9 mouse cellular contexts compared by ENCODE assay signal in the genomic region with DNA sequence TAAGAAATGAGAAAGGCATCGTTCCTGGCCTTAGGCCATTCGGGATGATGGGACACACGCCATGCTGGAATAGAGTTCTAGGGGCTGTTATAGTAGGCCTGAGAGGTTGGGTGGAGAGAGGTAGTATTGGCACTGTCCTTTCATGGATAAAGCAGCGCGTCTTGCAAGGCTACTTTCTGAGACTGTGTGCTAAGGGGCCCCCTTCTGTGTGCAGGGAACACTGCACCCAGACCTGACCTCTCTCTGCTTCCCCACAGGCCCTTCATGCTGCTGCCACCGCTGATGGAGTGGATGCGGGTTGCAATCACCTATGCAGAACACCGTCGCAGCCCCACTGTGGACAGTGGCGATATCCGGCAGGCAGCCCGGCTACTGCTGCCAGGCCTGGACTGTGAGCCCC.
DNase-seq lines count a peak whose midpoint lies in the region; ATAC-seq and TF ChIP-seq lines count a peak whose summit lies in the region.
"Had no signal": no experiment of that assay in that cellular context is flagged by ENCODE, and none has a peak within 500 bp of the region (broad histone marks: within the 10 kb centered on the region; RNA-seq: fewer than 3 reads in every experiment).

No protein-coding gene starts in this region.

- peak; percentile 16; the same call in 1 of the 2 replicates for TF ChIP-seq RAD21 in MEL (IDR thresholded peaks at IDR 0.05; ENCODE audit: low read depth, low read length)

- no peak overlapping the region for H3K4me3 ChIP-seq in kidney, embryonic 14.5 days (ENCODE audit: low read length)
- no peak overlapping the region for H3K4me3 ChIP-seq in kidney, adult 2 months (ENCODE audit: insufficient read depth, low read depth, low read length)
- no peak overlapping the region for H3K4me3 ChIP-seq in MEL (ENCODE audit: control insufficient read depth in 1 of 2, insufficient read depth in 1 of 2, low read depth in 2 of 2, low read length in 2 of 2)
- no peak overlapping the region for H3K4me3 ChIP-seq in midbrain, embryonic 16.5 days (ENCODE audit: low read depth, low read length)
- H3K4me3 ChIP-seq: embryonic facial prominence, embryonic 15.5 days had no signal

- intact Hi-C loops in gastrocnemius, postnatal 14 days (cut with DNase I; ENCODE audit: low total_unique reads): no loop called here

- H3K4me1 ChIP-seq in kidney, embryonic 14.5 days (ENCODE audit: control insufficient read depth, insufficient read depth, low read length): no peaks in the 10 kb centered on the region
- H3K4me1 ChIP-seq in kidney, adult 2 months (ENCODE audit: control insufficient read depth, insufficient read depth, low read length): no peaks in the 10 kb centered on the region; the same call in 1 of the 2 replicates
- no peaks in the 10 kb centered on the region; a peak in 2 of 4 replicates for H3K4me1 ChIP-seq in MEL (ENCODE audit: control insufficient read depth in 1 of 2, insufficient read depth in 2 of 2, low read length in 2 of 2)
- H3K4me1 ChIP-seq in midbrain, embryonic 16.5 days (ENCODE audit: control insufficient read depth, insufficient read depth, low read length): no peaks in the 10 kb centered on the region

- H3K36me3 ChIP-seq in kidney, embryonic 14.5 days (ENCODE audit: control insufficient read depth, insufficient read depth, low read length): 0 out of 2 replicates have a peak, but pooled peaks cover 3% of the 10 kb centered on the region
- H3K36me3 ChIP-seq in kidney, adult 2 months (ENCODE audit: control insufficient read depth, insufficient read depth, low read length): peaks cover 2% of the 10 kb centered on the region; the same call in 1 of the 2 replicates
- H3K36me3 ChIP-seq in MEL (ENCODE audit: control insufficient read depth in 1 of 2, insufficient read depth in 2 of 2, low read length in 2 of 2): no peaks in the 10 kb centered on the region
- no peaks in the 10 kb centered on the region for H3K36me3 ChIP-seq in midbrain, embryonic 16.5 days (ENCODE audit: control insufficient read depth, insufficient read depth, low read length)
- H3K36me3 ChIP-seq: embryonic facial prominence, embryonic 15.5 days had no signal

- no peaks in the 10 kb centered on the region for H3K79me2 ChIP-seq in MEL (ENCODE audit: control insufficient read depth, insufficient read depth, low read length, poor library complexity)

- DNase-seq in embryo, embryonic 10 days (ENCODE audit: low spot score): peak; percentile 35
- no peak for DNase-seq in embryo, embryonic 9.5 days (ENCODE audit: extremely low spot score)
- no peak for DNase-seq in kidney, adult 2 months
- no peak for DNase-seq in MEL (ENCODE audit: low read depth, low spot score)
- no peak for DNase-seq in gastrocnemius, postnatal 14 days

- no peak for TF ChIP-seq EP300 in MEL (IDR thresholded peaks at IDR 0.05; ENCODE audit: low read depth in 1 of 2, low read length in 2 of 2)

- 87% methylated on average over 12 of the region's 12 CpGs for WGBS in kidney, embryonic 14.5 days
- WGBS in kidney, adult 2 months: 83% methylated on average over 12 of the region's 12 CpGs
- WGBS in midbrain, embryonic 16.5 days: 83% methylated on average over 12 of the region's 12 CpGs

- no peaks in the 10 kb centered on the region for H3K9me3 ChIP-seq in kidney, embryonic 14.5 days (ENCODE audit: control insufficient read depth, low read length)
- H3K9me3 ChIP-seq in MEL (replicated peaks; ENCODE audit: insufficient read depth, low read length): no peaks in the 10 kb centered on the region
- no peaks in the 10 kb centered on the region for H3K9me3 ChIP-seq in midbrain, embryonic 16.5 days (replicated peaks; ENCODE audit: control insufficient read depth, low read length, poor library complexity, severe bottlenecking)
- H3K9me3 ChIP-seq: embryonic facial prominence, embryonic 15.5 days had no signal

- no peak overlapping the region for H3K27ac ChIP-seq in kidney, embryonic 14.5 days (ENCODE audit: low read depth, low read length)
- H3K27ac ChIP-seq in kidney, adult 2 months (ENCODE audit: insufficient read depth, low read depth, low read length): no peak overlapping the region
- H3K27ac ChIP-seq in MEL (ENCODE audit: control insufficient read depth, low read depth, low read length): no peak overlapping the region
- no peak overlapping the region for H3K27ac ChIP-seq in midbrain, embryonic 16.5 days (ENCODE audit: low read length)
- H3K27ac ChIP-seq: embryonic facial prominence, embryonic 15.5 days had no signal

- ATAC-seq in kidney, embryonic 14.5 days (ENCODE audit: low FRiP score, low TSS enrichment): peak; percentile 55; the same call in 1 of the 2 replicates
- ATAC-seq in midbrain, embryonic 16.5 days: 0 out of 2 replicates have a peak, but pooled peaks have one; percentile 20
- no peak for ATAC-seq in megakaryocyte-erythroid progenitor cell, adult 5-6 weeks (replicated peaks; ENCODE audit: low FRiP score, low TSS enrichment, poor library complexity, severe bottlenecking)

- H3K4me2 ChIP-seq in kidney, embryonic 14.5 days (replicated peaks; ENCODE audit: low read depth, low read length): no peak overlapping the region
- no peak overlapping the region for H3K4me2 ChIP-seq in midbrain, embryonic 16.5 days (ENCODE audit: low read length)
- H3K4me2 ChIP-seq: embryonic facial prominence, embryonic 15.5 days had no signal

- H3K27me3 ChIP-seq in kidney, embryonic 14.5 days (ENCODE audit: control insufficient read depth, insufficient read depth, low read length): no peaks in the 10 kb centered on the region
- no peaks in the 10 kb centered on the region for H3K27me3 ChIP-seq in kidney, adult 2 months (replicated peaks; ENCODE audit: control insufficient read depth, insufficient read depth, low read length)
- H3K27me3 ChIP-seq in MEL (ENCODE audit: control insufficient read depth in 1 of 2, insufficient read depth in 2 of 2, low read length in 2 of 2): peaks cover 0 to 3% of the 10 kb centered on the region in 2 experiments; a peak in 1 of 4 replicates
- no peaks in the 10 kb centered on the region for H3K27me3 ChIP-seq in midbrain, embryonic 16.5 days (ENCODE audit: control insufficient read depth, insufficient read depth, low read depth, low read length)
- H3K27me3 ChIP-seq: embryonic facial prominence, embryonic 15.5 days had no signal

- no peak; the same call in 1 of the 2 replicates for TF ChIP-seq CTCF in kidney, adult 2 months (conservative IDR thresholded peaks at IDR 0.05; ENCODE audit: insufficient read depth, insufficient read length, low read depth, low read length)
- TF ChIP-seq CTCF in MEL (IDR thresholded peaks at IDR 0.05 in 2 of 3, conservative IDR thresholded peaks at IDR 0.05 in 1 of 3; ENCODE audit: control insufficient read depth in 1 of 3, insufficient read depth in 1 of 3, low read depth in 2 of 3, low read length in 3 of 3, poor library complexity in 1 of 3, severe bottlenecking in 1 of 3): peak in 2 of 3 experiments; percentile 22 to 24; a peak in 2 of 6 replicates

- TF ChIP-seq POLR2A in kidney, adult 2 months (IDR thresholded peaks at IDR 0.05; ENCODE audit: low read depth, low read length): no peak
- no peak for TF ChIP-seq POLR2A in MEL (IDR thresholded peaks at IDR 0.05; ENCODE audit: control insufficient read depth in 1 of 2, insufficient read depth in 1 of 2, low read depth in 1 of 2, low read length in 2 of 2, poor library complexity in 1 of 2)

- no peak overlapping the region for H3K9ac ChIP-seq in kidney, embryonic 14.5 days (ENCODE audit: low read depth, low read length)
- H3K9ac ChIP-seq in MEL (ENCODE audit: control insufficient read depth, low read depth, low read length, poor library complexity, severe bottlenecking): no peak overlapping the region
- no peak overlapping the region for H3K9ac ChIP-seq in midbrain, embryonic 16.5 days (ENCODE audit: low read depth, low read length)
- H3K9ac ChIP-seq: embryonic facial prominence, embryonic 15.5 days had no signal

TF ChIP-seq in MEL, 35 proteins besides CTCF, POLR2A, EP300 and RAD21:
- TF ChIP-seq SMC3 (IDR thresholded peaks at IDR 0.05; ENCODE audit: low read depth, low read length) (peak; percentile 47), UBTF (IDR thresholded peaks at IDR 0.05; ENCODE audit: borderline replicate concordance, insufficient read depth, low read depth, low read length) (no peak)
